Mouse (Mus musculus) gastrocnemius, adult 18-20 months (tissue): Measurements from ENCODE around the gene Mmp8. TPM values are rescaled to one million over a fixed set of nuclear protein-coding genes. Genes with fewer than 3 reads are reported as not detected.

Experiments
- DNase-seq: peaks from one replicate; pipeline ENCODE4 v3.0.0; 2021; ENCODE audit warnings: low spot score
- long read RNA-seq, 2 experiments: library from polyadenylated mRNA; stranded (forward); transcript quantifications; one replicate each; pipeline ENCODE4 v2.0.0; 2021
- total RNA-seq, 2 experiments: library from RNA; stranded (reverse); gene quantifications; 2 replicates each; pipeline ENCODE4 v1.2.3; 2021

Gene Mmp8
- total RNA-seq: not detected
- long read RNA-seq, experiment 1: 0 reads
- long read RNA-seq, experiment 2: 0 reads

DNA sequence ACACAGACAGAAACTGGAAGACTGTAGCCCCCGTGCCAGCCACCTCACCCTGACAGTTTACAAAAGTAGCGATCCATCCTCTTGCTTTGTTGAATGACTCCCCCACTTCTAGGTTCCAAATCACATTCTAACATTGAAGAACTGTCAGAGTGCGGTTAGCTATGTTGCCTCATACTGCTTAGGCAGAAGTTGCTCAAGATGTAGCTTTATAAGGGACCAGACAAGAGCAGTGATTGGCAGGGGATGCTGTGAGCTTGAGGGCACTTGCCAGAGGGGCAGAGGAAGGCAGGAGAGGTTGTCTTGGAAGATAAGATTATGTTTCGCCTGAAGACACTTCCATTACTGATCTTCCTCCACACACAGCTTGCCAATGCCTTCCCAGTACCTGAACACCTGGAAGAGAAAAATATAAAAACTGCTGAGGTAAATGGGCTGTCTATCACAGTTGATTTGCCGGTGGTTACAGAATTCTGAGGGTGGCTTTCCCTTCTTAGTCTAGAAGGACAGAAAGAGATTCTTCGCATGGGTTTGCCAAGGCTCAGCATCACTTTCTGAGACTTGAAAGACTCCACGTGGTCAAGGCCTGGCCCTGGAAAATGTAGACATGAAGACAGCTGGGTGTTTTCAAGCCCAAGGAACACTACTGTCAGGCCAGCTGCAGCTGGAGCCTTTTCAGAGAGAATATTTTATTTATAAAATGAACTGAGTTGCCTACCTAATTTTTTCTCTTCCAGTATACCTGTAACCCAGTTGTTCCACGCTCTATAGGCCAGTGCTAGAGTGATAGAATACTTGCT lies at the start of gene Mmp8:
Mmp8 (plus strand) TSS at position 236 of the 797 bp plus-strand sequence.
- DNase-seq: no peak

- no peak for DNase-seq
These were observed 48.5 kb upstream of the Mmp8 start for GRCm38 (mm10) chr9:7509619-7510233.

DNA sequence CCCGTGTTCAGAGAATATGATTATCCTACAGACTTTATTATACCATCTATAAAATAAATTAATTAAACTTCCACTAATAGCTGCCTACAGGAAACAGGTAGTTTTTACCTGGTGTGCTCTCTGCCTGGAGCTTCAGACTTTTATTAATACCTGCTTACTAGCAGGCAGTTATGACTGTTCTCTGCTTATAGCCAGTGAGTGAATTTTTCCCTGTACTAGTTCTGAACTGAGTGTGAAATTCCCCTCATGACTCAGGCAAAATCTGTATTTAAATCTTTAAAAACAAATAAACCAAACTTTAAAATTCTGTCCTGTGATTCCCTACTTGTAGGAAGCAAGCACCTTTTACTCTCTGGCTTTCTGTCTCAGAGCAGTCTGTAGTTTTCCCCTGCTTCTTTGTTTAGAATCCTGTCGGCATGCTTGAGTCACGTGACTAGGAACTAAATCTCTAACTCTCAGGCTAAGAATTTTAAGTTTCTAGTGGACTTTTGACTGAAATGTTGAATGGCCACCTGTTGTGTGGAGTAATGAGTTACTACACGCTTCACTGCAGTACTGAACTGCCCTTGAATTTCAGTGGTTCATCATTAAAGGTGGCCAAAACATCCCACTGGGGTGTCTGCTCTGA lies 40.2 kb upstream of the Mmp8 start:
- no peak for DNase-seq

- DNase-seq: no peak
These were observed 31.9 kb upstream of the Mmp8 start for GRCm38 (mm10) chr9:7526255-7526940.

GRCm38 (mm10) chr9:7542763-7543162 lies 15.5 kb upstream of the Mmp8 start:
- DNase-seq: no peak

DNA sequence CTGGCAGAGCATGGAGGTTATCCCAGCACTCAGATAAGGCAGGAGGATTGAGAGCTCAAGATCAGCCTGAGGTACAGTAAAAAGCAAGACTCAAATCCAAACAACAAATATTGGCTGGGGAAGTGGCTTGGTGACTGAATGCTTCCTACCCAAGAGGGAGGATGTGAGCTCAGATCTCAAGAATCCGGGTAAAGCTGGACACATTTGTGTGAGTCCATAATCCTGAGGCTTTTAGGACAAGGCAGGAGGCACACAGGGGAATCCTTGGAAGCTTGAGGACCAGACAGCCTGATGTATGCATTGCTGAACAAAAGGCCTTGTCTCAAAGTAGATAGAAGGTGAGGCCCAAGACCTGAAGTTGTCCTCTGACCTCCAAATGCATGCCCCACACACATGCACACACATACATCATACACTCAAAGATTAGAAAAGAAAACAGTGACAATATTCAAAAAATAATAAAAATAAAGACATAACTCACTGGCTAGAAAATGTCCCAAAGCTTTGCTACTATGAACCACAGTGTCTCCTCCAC lies 13.3 kb upstream of the Mmp8 start:
- no peak for DNase-seq

DNA sequence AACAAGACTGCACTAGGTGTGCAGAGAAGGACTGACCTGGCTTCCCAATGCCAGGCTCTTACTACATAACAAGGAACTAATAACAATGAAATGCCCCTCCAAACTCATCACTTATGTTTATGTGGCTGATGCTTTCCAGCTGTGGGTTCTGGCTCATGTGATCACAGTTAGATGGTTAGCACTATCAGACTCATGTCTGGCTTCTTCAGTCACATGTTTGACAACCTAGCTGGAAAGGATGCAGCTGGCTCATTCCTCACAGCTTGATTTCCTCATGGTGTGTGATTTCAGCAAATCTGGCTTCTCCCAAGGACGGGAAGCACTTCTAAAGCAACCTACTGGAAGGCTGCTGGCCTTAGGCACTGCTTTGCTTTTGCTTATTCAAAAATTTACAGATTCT lies 12.8 kb upstream of the Mmp8 start:
- DNase-seq: peak; percentile 9

DNA sequence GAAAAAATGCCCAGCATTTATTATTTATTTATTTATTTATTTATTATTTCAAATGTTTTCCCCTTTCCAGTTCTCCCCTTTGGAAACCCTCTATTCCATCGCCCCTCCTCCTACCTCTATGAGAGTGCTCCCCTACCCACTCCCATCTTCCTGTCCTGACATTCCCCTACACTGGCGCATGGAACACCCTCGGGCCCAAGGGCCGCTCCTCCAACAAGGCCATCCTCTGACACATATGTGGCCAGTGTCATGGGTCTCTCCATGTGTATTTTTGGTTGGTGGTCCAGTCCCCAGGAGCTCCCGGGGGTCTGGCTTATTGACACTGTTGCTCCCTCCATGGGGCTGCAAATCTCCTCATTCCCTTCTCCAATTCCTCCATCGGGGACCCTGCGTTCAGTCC lies 12.3 kb upstream of the Mmp8 start:
- DNase-seq: no peak

DNA sequence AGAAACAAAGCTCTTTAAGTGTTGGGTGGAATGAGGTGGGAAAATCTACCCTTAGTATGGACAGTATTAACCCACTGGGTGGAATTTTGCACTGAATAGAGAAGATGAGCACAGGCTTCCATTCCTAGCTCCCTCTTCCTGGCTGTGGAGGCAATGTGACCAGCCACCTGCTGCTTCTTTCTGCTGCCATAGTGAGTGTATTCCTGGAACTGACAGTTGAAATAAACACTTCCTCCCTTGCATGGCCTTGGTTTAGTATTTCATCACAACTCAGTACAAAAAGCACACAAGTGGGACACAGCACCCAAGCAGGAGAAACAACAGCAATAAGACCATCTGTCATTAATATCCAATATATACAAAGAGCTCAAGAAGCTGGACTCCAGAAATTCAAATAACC lies 6.3 kb upstream of the Mmp8 start:
- DNase-seq: no peak

GRCm38 (mm10) chr9:7553536-7553935 lies 4.7 kb upstream of the Mmp8 start:
- DNase-seq: no peak

DNA sequence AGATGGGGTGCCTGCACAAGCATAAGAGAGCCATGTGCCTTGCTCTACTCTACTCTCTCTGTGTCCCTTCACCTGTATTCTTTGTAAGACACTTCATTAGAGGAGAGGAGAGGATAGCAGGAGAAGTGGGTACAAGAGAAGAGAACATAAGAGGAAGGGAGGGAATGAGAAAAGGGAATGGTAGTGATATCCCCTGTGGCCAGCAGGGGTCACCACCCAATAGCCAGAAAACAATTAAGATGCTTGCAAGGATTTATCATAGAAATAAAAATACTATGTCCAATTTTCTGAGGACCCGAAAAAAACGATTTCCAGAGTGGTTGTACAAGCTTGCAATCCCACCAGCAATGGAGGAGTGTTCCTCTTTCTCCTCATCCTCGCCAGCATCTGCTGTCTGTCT lies 3.9 kb upstream of the Mmp8 start:
- peak; percentile 43 for DNase-seq

DNA sequence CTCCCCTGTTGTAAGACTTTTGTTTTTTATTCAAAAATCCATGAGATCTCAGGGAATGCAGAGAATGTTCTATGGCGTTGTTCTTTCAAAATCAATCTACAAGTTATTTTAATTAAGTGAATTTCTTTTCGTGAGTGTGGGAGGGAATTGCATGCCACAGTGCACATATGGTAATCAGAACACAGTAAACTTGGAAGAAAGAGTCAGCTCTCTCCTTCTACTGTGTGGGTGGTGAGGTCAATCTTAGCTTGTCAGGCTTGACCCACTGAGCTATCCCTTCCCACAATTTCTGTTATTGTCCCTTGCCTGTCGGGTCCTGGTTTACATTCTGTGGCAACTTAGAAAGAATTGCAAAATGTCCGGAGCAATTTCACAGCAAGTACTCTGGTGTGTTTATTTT lies 1.8 kb downstream of the Mmp8 start:
- no peak for DNase-seq

- DNase-seq: no peak
These were observed 9.1 kb downstream of the Mmp8 start for GRCm38 (mm10) chr9:7567376-7567775.

DNA sequence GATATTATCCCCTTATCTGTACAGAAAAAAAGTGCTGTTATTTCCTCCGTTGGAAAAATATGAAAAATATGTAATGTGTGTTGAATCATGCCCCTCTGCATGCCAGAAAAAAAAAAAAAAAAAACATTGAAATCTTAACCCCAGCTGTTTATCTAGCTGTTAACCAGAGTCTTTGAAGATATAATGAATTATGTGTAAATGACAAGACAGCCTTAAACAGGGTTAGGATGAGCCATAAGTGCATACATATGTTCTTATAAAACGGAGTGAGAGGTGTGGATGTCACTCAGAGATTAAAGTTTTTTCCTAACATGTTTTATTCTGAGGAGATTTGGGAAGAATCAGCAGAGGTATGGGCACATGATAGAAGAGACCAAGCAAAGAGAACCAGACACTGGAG lies 9.7 kb downstream of the Mmp8 start:
- no peak for DNase-seq

DNA sequence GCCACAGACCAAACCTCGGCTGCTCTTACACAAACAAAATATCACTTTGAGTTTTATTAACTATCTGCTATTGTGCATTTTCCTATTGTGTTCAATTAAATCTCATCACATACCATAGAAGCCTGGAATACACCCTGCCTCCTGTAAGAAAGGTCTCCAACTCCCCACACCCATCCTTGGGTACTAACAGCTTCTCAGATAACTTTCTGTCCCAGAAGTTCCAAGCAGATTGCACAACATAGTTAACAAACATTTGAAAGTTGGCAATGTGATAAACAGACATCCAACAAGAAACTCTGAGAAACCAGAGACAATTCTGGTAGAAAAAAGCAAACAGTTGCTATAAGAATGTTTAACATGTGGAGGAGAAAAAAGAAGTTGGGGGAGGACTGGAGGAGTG lies 12.2 kb downstream of the Mmp8 start:
- peak; percentile 43 for DNase-seq

DNA sequence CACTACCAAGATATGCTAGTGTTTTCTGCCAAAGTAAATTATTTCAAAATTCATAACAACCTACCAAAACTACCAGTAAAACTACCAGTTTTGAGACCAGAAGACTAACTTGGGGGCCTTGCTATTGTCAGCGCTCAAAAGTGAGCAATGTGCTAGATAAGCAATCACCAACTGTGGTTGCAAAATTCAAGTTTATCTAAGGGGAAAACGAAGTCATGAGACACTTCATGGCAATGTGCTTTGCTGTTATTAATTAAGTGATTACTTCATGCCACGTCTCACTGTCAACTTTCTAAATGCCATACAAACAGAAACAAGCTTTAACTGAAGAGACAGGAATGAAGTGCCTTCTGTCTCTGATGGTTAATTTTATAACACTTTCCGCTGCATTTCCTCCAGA lies 12.9 kb downstream of the Mmp8 start, which contains the start of gene Mmp27:
Mmp27 (plus strand) TSS at position 235 of the 400 bp plus-strand sequence.
- no peak for DNase-seq

DNA sequence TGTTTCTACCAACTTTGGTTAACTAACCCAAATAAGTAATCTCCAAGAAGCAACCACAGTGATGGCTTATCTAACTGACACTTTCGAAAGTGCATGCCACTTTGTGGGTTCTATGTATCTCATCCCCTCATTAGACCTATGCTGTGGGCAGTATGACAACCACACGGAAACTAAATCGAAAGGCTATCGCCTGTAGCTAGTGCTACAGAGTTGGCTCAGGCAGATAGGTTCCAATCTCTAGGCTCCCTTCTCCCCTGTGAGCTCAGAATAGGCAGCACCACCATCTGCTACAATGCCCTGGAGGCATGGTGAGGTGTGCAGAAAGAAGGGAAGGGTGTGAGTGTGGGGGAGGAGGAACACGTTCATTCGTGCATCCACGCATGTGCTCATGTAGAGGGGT lies 13.9 kb downstream of the Mmp8 start:
- no peak for DNase-seq

DNA sequence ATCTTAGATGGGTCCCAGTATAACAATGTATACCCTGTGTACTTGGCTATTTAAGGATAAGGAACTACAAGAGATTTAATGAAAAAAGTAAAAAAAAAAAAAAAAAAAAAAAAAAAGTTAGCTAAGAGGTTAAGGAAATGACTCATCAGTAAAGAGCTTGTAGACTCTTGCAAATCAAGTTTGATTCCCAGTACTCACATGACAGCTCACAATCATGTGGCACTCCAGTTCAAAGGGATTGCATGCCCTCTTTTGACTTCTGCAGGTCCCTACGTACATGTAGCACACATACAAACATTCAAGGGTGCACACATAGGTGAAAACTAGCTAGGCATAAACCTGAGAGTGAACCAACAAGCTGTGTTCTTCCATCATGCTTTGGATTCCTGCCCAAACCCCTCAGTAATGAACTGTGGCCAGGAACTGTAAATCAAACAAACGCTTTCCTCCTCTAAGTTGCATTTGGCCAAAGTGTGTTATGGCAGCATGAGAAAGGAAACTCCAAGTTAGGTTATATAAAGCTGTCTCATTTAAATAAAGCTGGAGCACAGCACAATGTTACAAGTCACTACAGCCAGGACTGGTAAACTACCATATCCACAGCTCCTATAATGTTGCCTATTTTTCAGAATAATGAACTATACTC lies 14.5 kb downstream of the Mmp8 start:
- DNase-seq: no peak

GRCm38 (mm10) chr9:7575526-7575925 lies 17.3 kb downstream of the Mmp8 start:
- DNase-seq: peak; percentile 59

DNA sequence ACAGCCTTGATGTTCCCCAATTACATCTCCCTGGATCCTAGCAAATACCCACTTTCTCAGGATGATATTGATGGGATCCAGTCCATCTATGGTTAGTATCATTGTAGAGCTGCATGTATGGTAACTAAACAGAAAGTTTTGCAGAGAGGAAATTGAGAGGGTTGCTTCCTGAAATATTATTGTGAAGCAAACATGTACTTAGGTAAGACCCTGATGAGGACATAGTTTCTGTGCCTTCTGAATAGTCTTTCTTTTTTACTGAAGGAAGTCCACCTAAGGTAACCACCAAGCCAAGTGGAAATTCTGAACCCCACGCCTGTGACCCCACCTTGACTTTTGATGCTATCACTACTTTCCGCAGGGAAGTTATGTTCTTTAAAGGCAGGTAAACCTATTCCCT lies 19.1 kb downstream of the Mmp8 start:
- DNase-seq: no peak

DNA sequence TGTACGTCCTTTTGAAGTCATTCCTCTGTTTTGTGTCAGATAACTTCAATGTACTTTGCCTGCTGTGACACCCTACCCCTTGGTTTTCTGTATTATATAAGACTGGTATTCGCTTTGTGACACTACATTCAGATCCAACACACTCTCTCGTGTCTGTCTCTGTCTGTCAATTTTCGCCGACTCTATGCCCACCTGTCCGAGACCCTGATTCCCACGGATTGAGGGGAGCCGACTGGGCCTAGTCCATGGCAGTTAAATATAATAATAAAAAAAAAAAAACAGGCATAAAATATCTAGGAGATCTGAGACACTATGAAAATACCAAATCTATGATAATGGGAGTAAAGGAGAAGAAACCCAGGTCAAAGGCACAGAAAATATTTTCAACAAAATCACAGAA lies 31.8 kb downstream of the Mmp8 start:
- no peak for DNase-seq
